Comparison of ENCODE assay signal across 10 mouse cellular contexts in the genomic region with DNA sequence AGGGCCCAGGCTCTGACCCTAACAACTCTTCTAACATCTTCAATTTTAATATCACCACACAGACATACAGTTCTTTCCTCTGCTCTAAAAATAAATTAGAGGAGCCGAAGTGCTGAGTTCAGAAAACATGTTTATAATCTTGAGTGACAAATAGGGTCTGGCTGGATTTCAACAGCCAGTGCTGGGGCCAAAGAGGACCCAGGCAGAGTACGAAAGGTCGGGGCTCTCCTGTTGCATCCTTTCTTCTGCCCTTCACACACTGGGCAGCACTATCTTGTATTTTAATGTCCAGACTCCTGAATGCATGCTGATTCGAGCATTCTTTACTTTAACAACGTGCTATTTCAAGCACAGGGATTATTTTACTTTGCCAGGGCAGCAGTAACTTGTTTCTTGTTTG. TPM values are rescaled to one million over a fixed set of nuclear protein-coding genes. Genes with fewer than 3 reads are reported as not detected.
DNase-seq lines count a peak whose midpoint lies in the region; ATAC-seq and TF ChIP-seq lines count a peak whose summit lies in the region.
"Had no signal": no experiment of that assay in that cellular context is flagged by ENCODE, and none has a peak within 500 bp of the region (broad histone marks: within the 10 kb centered on the region; RNA-seq: fewer than 3 reads in every experiment).

No protein-coding gene starts in this region.

- peaks cover 26% of the 10 kb centered on the region for H3K4me1 ChIP-seq in heart, embryonic 13.5 days
- peaks cover 6% of the 10 kb centered on the region; the same call in 1 of the 2 replicates for H3K4me1 ChIP-seq in stomach, embryonic 15.5 days
- no peaks in the 10 kb centered on the region for H3K4me1 ChIP-seq in hindbrain, postnatal 0 days (ENCODE audit: insufficient read depth, low read length)

- H3K9me3 ChIP-seq in heart, embryonic 13.5 days = no peaks in the 10 kb centered on the region
- no peaks in the 10 kb centered on the region for H3K9me3 ChIP-seq in stomach, embryonic 15.5 days
- no peaks in the 10 kb centered on the region for H3K9me3 ChIP-seq in hindbrain, postnatal 0 days (ENCODE audit: low read length)
- H3K9me3 ChIP-seq: limb, embryonic 12.5 days had no signal

- peak; percentile 34 for DNase-seq in ovary, postnatal 36 days (ENCODE audit: low spot score)
- no peak for DNase-seq in ovary, postnatal 14 days (ENCODE audit: low spot score)
- peak; percentile 57 for DNase-seq in kidney, postnatal 10 days
- DNase-seq in hindbrain, postnatal 0 days (ENCODE audit: low spot score) = no peak
- no peak for DNase-seq in right cerebral cortex, adult 2 months (ENCODE audit: low spot score in 2 of 2)

- WGBS in heart, embryonic 13.5 days = 7% methylated on average over 5 of the region's 5 CpGs
- 21% methylated on average over 5 of the region's 5 CpGs for WGBS in stomach, embryonic 15.5 days
- 47% methylated on average over 5 of the region's 5 CpGs for WGBS in hindbrain, postnatal 0 days

- peak overlapping the region; percentile 90 for H3K27ac ChIP-seq in heart, embryonic 13.5 days (replicated peaks)
- H3K27ac ChIP-seq in stomach, embryonic 15.5 days = peak overlapping the region; percentile 45; the same call in 1 of the 2 replicates
- no peak overlapping the region for H3K27ac ChIP-seq in hindbrain, postnatal 0 days
- H3K27ac ChIP-seq: limb, embryonic 12.5 days had no signal

- peak overlapping the region; percentile 57 for H3K4me2 ChIP-seq in heart, embryonic 13.5 days
- H3K4me2 ChIP-seq in stomach, embryonic 15.5 days = peak overlapping the region; percentile 0; the same call in 1 of the 2 replicates
- no peak overlapping the region for H3K4me2 ChIP-seq in hindbrain, postnatal 0 days (ENCODE audit: low read depth, low read length)
- H3K4me2 ChIP-seq: limb, embryonic 12.5 days had no signal

- TF ChIP-seq CTCF in hindbrain, postnatal 0 days (IDR thresholded peaks at IDR 0.05; ENCODE audit: low read depth) = no peak

- no peak overlapping the region for H3K4me3 ChIP-seq in heart, embryonic 13.5 days
- no peak overlapping the region for H3K4me3 ChIP-seq in stomach, embryonic 15.5 days (replicated peaks)
- H3K4me3 ChIP-seq in hindbrain, postnatal 0 days (ENCODE audit: low read length) = no peak overlapping the region
- H3K4me3 ChIP-seq: limb, embryonic 12.5 days had no signal

- H3K36me3 ChIP-seq in heart, embryonic 13.5 days = no peaks in the 10 kb centered on the region
- no peaks in the 10 kb centered on the region for H3K36me3 ChIP-seq in stomach, embryonic 15.5 days
- H3K36me3 ChIP-seq in hindbrain, postnatal 0 days (ENCODE audit: insufficient read depth, low read length) = no peaks in the 10 kb centered on the region
- H3K36me3 ChIP-seq: limb, embryonic 12.5 days had no signal

- peak overlapping the region; percentile 52 for H3K9ac ChIP-seq in heart, embryonic 13.5 days
- H3K9ac ChIP-seq in stomach, embryonic 15.5 days = no peak overlapping the region
- H3K9ac ChIP-seq in hindbrain, postnatal 0 days (replicated peaks; ENCODE audit: low read length) = no peak overlapping the region
- H3K9ac ChIP-seq: limb, embryonic 12.5 days had no signal

- no peaks in the 10 kb centered on the region for H3K27me3 ChIP-seq in heart, embryonic 13.5 days (replicated peaks)
- no peaks in the 10 kb centered on the region for H3K27me3 ChIP-seq in stomach, embryonic 15.5 days (replicated peaks)
- H3K27me3 ChIP-seq in hindbrain, postnatal 0 days (ENCODE audit: insufficient read depth, low read length) = no peaks in the 10 kb centered on the region
- H3K27me3 ChIP-seq: limb, embryonic 12.5 days had no signal

- peak; percentile 56; the same call in 1 of the 2 replicates for ATAC-seq in heart, embryonic 13.5 days (ENCODE audit: extremely low read depth, insufficient number of reproducible peaks, low FRiP score, low TSS enrichment)
- ATAC-seq in stomach, embryonic 15.5 days (ENCODE audit: insufficient read depth, low FRiP score, low read depth) = no peak
- ATAC-seq in hindbrain, postnatal 0 days = no peak
- no peak for ATAC-seq in frontal cortex, adult (ENCODE audit: low TSS enrichment)
- ATAC-seq: forebrain, embryonic 14.5 days had no signal

RNA-seq across cellular contexts. Expression of a gene that starts 13.2 kb away (rescaled TPM):
- 20.4 and 22.4 TPM in 2 replicates for polyA plus RNA-seq in heart, embryonic 13.5 days (2015; fragmentation: Nextera tagmentation; extraction: Ambion mirVana)
- 2.6 and 3.5 TPM in 2 replicates for polyA plus RNA-seq in stomach, embryonic 15.5 days (2015; fragmentation: Nextera tagmentation; extraction: Ambion mirVana)
- total RNA-seq in hindbrain, postnatal 0 days (2014; rRNA removed) = 1.8 and 4.7 TPM in 2 replicates
- polyA plus RNA-seq in hindbrain, postnatal 0 days (2015; fragmentation: Nextera tagmentation; extraction: Ambion mirVana) = 2.5 and 4.5 TPM in 2 replicates

Comparison
In these comparisons a context has a peak if more than half of its experiments do, and no peak if none do; other contexts are left out.
1. DNase-seq: peak in ovary, postnatal 36 days (single experiment) and kidney, postnatal 10 days (single experiment); none in ovary, postnatal 14 days (single experiment), hindbrain, postnatal 0 days (single experiment) and right cerebral cortex, adult 2 months (0 of 2).